Mouse (Mus musculus) lung, adult 2 months (tissue): ENCODE measurements around the gene Itgb1bp1.

ENCODE experiments used
- CTCF ChIP-seq: fragments of 200-500 bp; IDR thresholded peaks from 2 replicates; pipeline ENCODE4 v1.5.1; 2011; ENCODE audit warnings: mild to moderate bottlenecking, low read length, control low read depth; ENCODE audit not compliant: insufficient read depth
- POLR2A ChIP-seq: fragments of 200-500 bp; IDR thresholded peaks from 2 replicates; pipeline ENCODE4 v1.6.1; 2011; ENCODE audit warnings: low read depth, mild to moderate bottlenecking, control low read depth, low read length, borderline replicate concordance; ENCODE audit errors: extremely low read depth

DNA sequence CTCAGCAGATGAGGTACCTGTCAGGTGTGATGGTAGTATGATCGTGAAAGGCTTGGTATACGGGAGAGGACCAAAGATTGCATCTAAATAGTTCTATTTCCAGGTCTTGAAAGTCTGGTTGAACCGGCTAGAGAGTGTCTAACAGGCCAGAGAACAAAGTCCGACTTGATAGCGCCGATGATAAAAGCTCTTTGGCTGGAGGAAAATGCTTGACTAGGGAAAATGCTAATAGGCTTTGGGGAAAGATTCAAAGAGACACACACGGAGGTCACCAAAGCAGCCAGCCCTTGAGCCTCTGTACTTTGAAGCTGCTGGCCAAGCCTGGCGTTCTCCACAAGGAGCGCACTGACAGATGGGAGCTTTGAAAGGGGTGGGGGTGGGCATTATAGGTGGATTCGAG, 76.8 kb downstream of the Itgb1bp1 start:
- TF ChIP-seq CTCF (no peak), POLR2A (no peak)
